Mouse (Mus musculus) MEL (cell line): Measurements from ENCODE around the gene Ltbp2. TPM values are rescaled to one million over a fixed set of nuclear protein-coding genes. Genes with fewer than 3 reads are reported as not detected.

Experiments
- DNase-seq: peaks from one replicate; pipeline ENCODE4 v3.0.0; 2011; ENCODE audit warnings: low read depth, low spot score
- H3K27ac ChIP-seq: 2 replicates; pipeline ENCODE4 v1.5.1; 2012; ENCODE audit warnings: low read depth, mild to moderate bottlenecking, control low read depth, low read length, moderate library complexity; ENCODE audit not compliant: control insufficient read depth
- H3K27me3 ChIP-seq, 2 experiments: fragments of 150-350 bp in 1 of 2; sonication (generic) in 1 of 2; 2 replicates each; pipeline ENCODE4 v1.6.1; 2012; ENCODE audit warnings: low read length in 2 of 2, mild to moderate bottlenecking in 2 of 2, improper control_type of control experiment in 1 of 2, moderate library complexity in 1 of 2; ENCODE audit not compliant: insufficient read depth in 2 of 2, control insufficient read depth in 1 of 2
- H3K36me3 ChIP-seq, 2 experiments: 2 replicates each; pipeline ENCODE4 v1.6.1; 2012 to 2014; ENCODE audit warnings: low read length in 2 of 2, improper control_type of control experiment in 1 of 2, inconsistent platforms in 1 of 2, mild to moderate bottlenecking in 1 of 2; ENCODE audit not compliant: insufficient read depth in 2 of 2, control insufficient read depth in 1 of 2
- H3K4me1 ChIP-seq, 2 experiments: fragments of 150-350 bp in 1 of 2; sonication (generic) in 1 of 2; 2 replicates each; pipeline ENCODE4 v1.6.1; 2012; ENCODE audit warnings: low read length in 2 of 2, improper control_type of control experiment in 1 of 2, mild to moderate bottlenecking in 1 of 2; ENCODE audit not compliant: insufficient read depth in 2 of 2, control insufficient read depth in 1 of 2
- H3K4me3 ChIP-seq, 2 experiments: fragments of 150-350 bp in 1 of 2; sonication (generic) in 1 of 2; 2 replicates each; pipeline ENCODE4 v1.5.1; 2012; ENCODE audit warnings: low read depth in 2 of 2, low read length in 2 of 2, mild to moderate bottlenecking in 2 of 2, moderate library complexity in 2 of 2, control low read depth in 1 of 2, improper control_type of control experiment in 1 of 2; ENCODE audit not compliant: control insufficient read depth in 1 of 2, insufficient read depth in 1 of 2
- H3K79me2 ChIP-seq: 2 replicates; pipeline ENCODE4 v1.6.1; 2012; ENCODE audit warnings: mild to moderate bottlenecking, low read length, moderate library complexity; ENCODE audit not compliant: control insufficient read depth, poor library complexity, insufficient read depth
- H3K9ac ChIP-seq: 2 replicates; pipeline ENCODE4 v1.6.1; 2012; ENCODE audit warnings: low read depth, mild to moderate bottlenecking, control low read depth, low read length, moderate library complexity; ENCODE audit not compliant: control insufficient read depth, poor library complexity, severe bottlenecking
- H3K9me3 ChIP-seq: fragments of 150-350 bp; sonication (generic); replicated peaks from 2 replicates; pipeline ENCODE4 v1.6.1; 2012; ENCODE audit warnings: mild to moderate bottlenecking, low read length, improper control_type of control experiment, moderate library complexity; ENCODE audit not compliant: insufficient read depth
- CHD2 ChIP-seq: IDR thresholded peaks from 2 replicates; pipeline ENCODE4 v1.6.1; 2011; ENCODE audit warnings: low read length, improper control_type of control experiment
- CTCF ChIP-seq, 3 experiments: IDR thresholded peaks in 2 of 3; conservative IDR thresholded peaks in 1 of 3; 2 replicates each; pipeline ENCODE4 v1.5.1; 2011 to 2012; ENCODE audit warnings: low read length in 3 of 3, low read depth in 2 of 3, mild to moderate bottlenecking in 2 of 3, improper control_type of control experiment in 1 of 3, inconsistent platforms in 1 of 3, mixed read lengths in 1 of 3, moderate library complexity in 1 of 3; ENCODE audit not compliant: control insufficient read depth in 1 of 3, insufficient read depth in 1 of 3, poor library complexity in 1 of 3, severe bottlenecking in 1 of 3
- E2F4 ChIP-seq: IDR thresholded peaks from 2 replicates; pipeline ENCODE4 v1.6.1; 2011; ENCODE audit warnings: low read depth, low read length, improper control_type of control experiment, borderline replicate concordance
- EP300 ChIP-seq, 2 experiments: IDR thresholded peaks; 2 replicates each; pipeline ENCODE4 v1.6.1; 2011; ENCODE audit warnings: improper control_type of control experiment in 2 of 2, low read length in 2 of 2, low read depth in 1 of 2, mild to moderate bottlenecking in 1 of 2
- ETS1 ChIP-seq: IDR thresholded peaks from 2 replicates; pipeline ENCODE4 v1.6.1; 2012; ENCODE audit warnings: low read depth, mild to moderate bottlenecking, inconsistent platforms, low read length, improper control_type of control experiment, moderate library complexity
- GABPA ChIP-seq: IDR thresholded peaks from 2 replicates; pipeline ENCODE4 v1.6.1; 2012; ENCODE audit warnings: low read depth, mild to moderate bottlenecking, inconsistent platforms, low read length, improper control_type of control experiment, moderate library complexity
- GATA1 ChIP-seq: IDR thresholded peaks from 2 replicates; pipeline ENCODE4 v1.6.1; 2011; ENCODE audit warnings: low read depth, low read length, improper control_type of control experiment
- MAFK ChIP-seq: IDR thresholded peaks from 2 replicates; pipeline ENCODE4 v1.6.1; 2011; ENCODE audit warnings: low read depth, mild to moderate bottlenecking, low read length, improper control_type of control experiment, borderline replicate concordance
- MAX ChIP-seq: IDR thresholded peaks from 2 replicates; pipeline ENCODE4 v1.6.1; 2011; ENCODE audit warnings: low read length, improper control_type of control experiment
- MEF2A ChIP-seq: IDR thresholded peaks from 2 replicates; pipeline ENCODE4 v1.6.1; 2014; ENCODE audit warnings: low read depth, mild to moderate bottlenecking, inconsistent platforms, low read length, improper control_type of control experiment; ENCODE audit not compliant: poor library complexity, insufficient replicate concordance, severe bottlenecking; ENCODE audit errors: extremely low read depth
- MXI1 ChIP-seq: IDR thresholded peaks from 2 replicates; pipeline ENCODE4 v1.6.1; 2011; ENCODE audit warnings: mild to moderate bottlenecking, low read depth, low read length, improper control_type of control experiment
- MYC ChIP-seq: IDR thresholded peaks from 2 replicates; pipeline ENCODE4 v1.6.1; 2011; ENCODE audit warnings: low read depth, mild to moderate bottlenecking, low read length, improper control_type of control experiment, moderate library complexity
- NRF1 ChIP-seq: IDR thresholded peaks from 2 replicates; pipeline ENCODE4 v1.6.1; 2014; ENCODE audit warnings: low read depth, mild to moderate bottlenecking, inconsistent platforms, low read length, improper control_type of control experiment, moderate library complexity; ENCODE audit not compliant: poor library complexity, insufficient read depth, severe bottlenecking
- POLR2A ChIP-seq, 2 experiments: IDR thresholded peaks; 2 replicates each; pipeline ENCODE4 v1.6.1; 2011 to 2012; ENCODE audit warnings: low read length in 2 of 2, mild to moderate bottlenecking in 2 of 2, control low read depth in 1 of 2, improper control_type of control experiment in 1 of 2, low read depth in 1 of 2, moderate library complexity in 1 of 2; ENCODE audit not compliant: control insufficient read depth in 1 of 2, insufficient read depth in 1 of 2, poor library complexity in 1 of 2
- POLR2AphosphoS2 ChIP-seq: IDR thresholded peaks from 2 replicates; pipeline ENCODE4 v1.6.1; 2011; ENCODE audit warnings: low read length, improper control_type of control experiment
- RAD21 ChIP-seq: IDR thresholded peaks from 2 replicates; pipeline ENCODE4 v1.6.1; 2011; ENCODE audit warnings: mild to moderate bottlenecking, low read depth, low read length, improper control_type of control experiment
- RCOR1 ChIP-seq: IDR thresholded peaks from 2 replicates; pipeline ENCODE4 v1.6.1; 2012; ENCODE audit warnings: low read depth, mild to moderate bottlenecking, inconsistent platforms, low read length, improper control_type of control experiment
- SMC3 ChIP-seq: IDR thresholded peaks from 2 replicates; pipeline ENCODE4 v1.6.1; 2011; ENCODE audit warnings: low read depth, low read length, improper control_type of control experiment
- TBP ChIP-seq: IDR thresholded peaks from 2 replicates; pipeline ENCODE4 v1.8.0; 2011; ENCODE audit warnings: low read depth, low read length, improper control_type of control experiment
- USF2 ChIP-seq, 2 experiments: IDR thresholded peaks; 2 replicates each; pipeline ENCODE4 v1.6.1; 2011 to 2012; ENCODE audit warnings: improper control_type of control experiment in 2 of 2, low read length in 2 of 2, borderline replicate concordance in 1 of 2, inconsistent platforms in 1 of 2, low read depth in 1 of 2, mild to moderate bottlenecking in 1 of 2; ENCODE audit not compliant: insufficient read depth in 1 of 2
- ZKSCAN1 ChIP-seq: IDR thresholded peaks from 2 replicates; pipeline ENCODE4 v1.6.1; 2012; ENCODE audit warnings: low read depth, mild to moderate bottlenecking, inconsistent platforms, low read length, improper control_type of control experiment, moderate library complexity
- ZMIZ1 ChIP-seq: IDR thresholded peaks from 2 replicates; pipeline ENCODE4 v1.6.1; 2012; ENCODE audit warnings: low read depth, mild to moderate bottlenecking, inconsistent platforms, low read length, improper control_type of control experiment, moderate library complexity
- polyA plus RNA-seq, 2 experiments: library from polyadenylated mRNA; stranded (reverse) in 1 of 2; unstranded in 1 of 2; fragments of >175 nt in 1 of 2; fragments of >200 nt in 1 of 2; gene quantifications; 2 replicates each; pipeline versions ENCODE4 v1.2.1 to v1.2.4; 2012; ENCODE audit warnings: low replicate concordance in 2 of 2, low read depth in 1 of 2; ENCODE audit not compliant: insufficient read length in 2 of 2, insufficient read depth in 1 of 2, missing spikeins in 1 of 2
- total RNA-seq: library from RNA; depleted of rRNA; stranded (reverse); fragments of 300-350 nt; gene quantifications from 2 replicates; pipeline ENCODE4 v1.2.3, GENCODE M21; 2012

Ltbp2 gene
- total and polyA plus RNA-seq, 3 experiments, result 0.01 to 0.08 TPM; not detected in 1

DNA sequence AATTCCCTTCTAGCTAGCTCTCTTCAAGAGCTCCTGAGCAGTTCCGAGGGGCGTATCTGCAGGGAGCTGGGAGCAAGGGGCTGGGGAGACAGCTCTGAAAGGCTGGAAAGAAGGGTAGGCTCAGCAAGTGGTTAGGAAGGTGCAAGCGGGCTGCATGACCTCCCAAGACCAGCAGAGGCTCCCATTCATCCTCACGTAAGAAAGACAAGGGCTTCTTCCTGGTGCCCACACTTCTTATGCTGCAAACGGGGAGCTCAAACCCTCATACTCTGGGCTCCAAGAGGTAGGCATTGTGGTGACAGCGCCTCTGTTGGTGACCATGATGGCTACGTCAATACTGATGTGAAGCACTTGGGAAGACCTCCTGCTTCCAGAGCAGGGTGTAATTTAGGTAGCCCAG lies 62.6 kb downstream of the Ltbp2 start:
- Histone ChIP-seq H3K4me3 (no peak overlapping the region), H3K27ac (no peak overlapping the region), H3K79me2 (no peaks in the 10 kb centered on the region), H3K9ac (no peak overlapping the region), H3K27me3 (peaks cover 0 to 3% of the 10 kb centered on the region in 2 experiments; a peak in 2 of 4 replicates), H3K36me3 (no peaks in the 10 kb centered on the region), H3K4me1 (no peaks in the 10 kb centered on the region), H3K9me3 (no peaks in the 10 kb centered on the region)
- no peak for TF ChIP-seq MEF2A
- TF ChIP-seq NRF1, result no peak
- peak in 1 of 3 experiments; percentile 12; a peak in 2 of 6 replicates for TF ChIP-seq CTCF (IDR thresholded peaks at IDR 0.05 in 2 of 3, conservative IDR thresholded peaks at IDR 0.05 in 1 of 3; ENCODE audit: control insufficient read depth in 1 of 3, insufficient read depth in 1 of 3, low read depth in 2 of 3, low read length in 3 of 3, poor library complexity in 1 of 3, severe bottlenecking in 1 of 3)
- TF ChIP-seq E2F4, result no peak
- no peak for TF ChIP-seq USF2 (IDR thresholded peaks at IDR 0.05; ENCODE audit: borderline replicate concordance in 1 of 2, insufficient read depth in 1 of 2, low read depth in 1 of 2, low read length in 2 of 2)
- no peak for TF ChIP-seq CHD2
- TF ChIP-seq MAFK, result no peak
- TF ChIP-seq MAX, result no peak
- no peak for TF ChIP-seq GABPA
- no peak for TF ChIP-seq MYC
- no peak for TF ChIP-seq GATA1
- no peak for TF ChIP-seq RCOR1
- TF ChIP-seq MXI1, result no peak
- TF ChIP-seq ZMIZ1, result no peak
- TF ChIP-seq TBP, result no peak
- no peak for TF ChIP-seq ZKSCAN1
- TF ChIP-seq RAD21, result peak; percentile 6; the same call in 1 of the 2 replicates
- peak; percentile 17 for DNase-seq

DNA sequence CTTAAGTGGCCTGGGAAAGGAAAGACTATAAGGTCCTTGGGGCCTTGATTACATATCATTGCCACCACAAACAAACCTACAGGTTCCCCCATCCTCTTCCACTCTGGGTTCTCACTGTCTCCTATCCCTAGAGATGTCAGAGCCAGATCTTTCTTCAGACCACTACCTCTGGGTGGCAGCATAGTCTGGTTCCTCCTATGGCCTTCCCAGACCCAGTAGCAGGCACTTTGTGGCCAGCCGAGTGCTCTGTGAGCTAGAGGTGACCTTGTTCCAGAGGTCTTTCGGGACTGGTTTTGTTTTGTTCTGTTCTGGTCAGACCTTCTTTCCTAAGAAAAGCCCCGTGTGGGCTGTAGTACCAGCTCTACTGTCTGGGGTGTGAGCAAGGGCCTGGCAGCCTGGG lies 64.3 kb downstream of the Ltbp2 start:
- TF ChIP-seq EP300 (IDR thresholded peaks at IDR 0.05; ENCODE audit: low read depth in 1 of 2, low read length in 2 of 2) (no peak), POLR2A (IDR thresholded peaks at IDR 0.05; ENCODE audit: control insufficient read depth in 1 of 2, insufficient read depth in 1 of 2, low read depth in 1 of 2, low read length in 2 of 2, poor library complexity in 1 of 2) (no peak), ETS1 (no peak), SMC3 (peak; percentile 44), TBP (no peak), MXI1 (no peak), CTCF (IDR thresholded peaks at IDR 0.05 in 2 of 3, conservative IDR thresholded peaks at IDR 0.05 in 1 of 3; ENCODE audit: control insufficient read depth in 1 of 3, insufficient read depth in 1 of 3, low read depth in 2 of 3, low read length in 3 of 3, poor library complexity in 1 of 3, severe bottlenecking in 1 of 3) (peak in 2 of 3 experiments; percentile 40 to 53; a peak in 4 of 6 replicates), POLR2AphosphoS2 (no peak), RAD21 (peak; percentile 47), ZKSCAN1 (no peak)
- H3K27me3 ChIP-seq, result peaks cover 6 to 10% of the 10 kb centered on the region in 2 experiments; a peak in 2 of 4 replicates
- no peaks in the 10 kb centered on the region for H3K4me1 ChIP-seq
- H3K36me3 ChIP-seq, result no peaks in the 10 kb centered on the region
- DNase-seq, result peak; percentile 27
- H3K9ac ChIP-seq, result no peak overlapping the region
- no peak overlapping the region for H3K4me3 ChIP-seq
- no peaks in the 10 kb centered on the region for H3K79me2 ChIP-seq
- no peak overlapping the region for H3K27ac ChIP-seq
- no peaks in the 10 kb centered on the region for H3K9me3 ChIP-seq
